Mouse (Mus musculus) E14TG2a.4 (cell line): ENCODE data around the gene Tnr.

Experiments used
- CTCF ChIP-seq: conservative IDR thresholded peaks from 2 replicates; pipeline ENCODE4 v1.5.1; 2014; ENCODE audit warnings: low read length
- POU5F1 ChIP-seq: IDR thresholded peaks from 2 replicates; pipeline ENCODE4 v1.6.1; 2014; ENCODE audit warnings: low read length, borderline replicate concordance

- TF ChIP-seq CTCF (no peak), POU5F1 (no peak)
Measured at GRCm38 (mm10) chr1:159800366-159800765, 276.8 kb downstream of the Tnr start.
